Mouse (Mus musculus) intestine, embryonic 14.5 days (tissue): Measurements from ENCODE around the gene Rps6ka2. TPM values are rescaled to one million over a fixed set of nuclear protein-coding genes. Genes with fewer than 3 reads are reported as not detected.
A peak's percentile ranks its signal among the peaks of the same experiment; 100 is the strongest.

Experiments used
- ATAC-seq: fragments of 200-750 bp; cut with Nextera tagmentation; replicated peaks from 2 replicates; pipeline ENCODE4 v1.8.0; 2017; ENCODE audit warnings: low read depth, moderate number of reproducible peaks, moderate TSS enrichment, moderate library complexity; ENCODE audit not compliant: low FRiP score, low TSS enrichment
- DNase-seq: peaks from one replicate; pipeline ENCODE4 v3.0.0-alpha.2; 2018; ENCODE audit warnings: low spot score
- H3K27ac ChIP-seq: fragments of 300-500 bp; sonication (generic); 2 replicates; pipeline ENCODE4 v1.5.1; 2014; ENCODE audit warnings: low read depth, mild to moderate bottlenecking, control low read depth
- H3K27me3 ChIP-seq: fragments of 300-500 bp; sonication (generic); replicated peaks from 2 replicates; pipeline ENCODE4 v1.6.1; 2014; ENCODE audit warnings: low read length, control low read depth; ENCODE audit not compliant: control insufficient read depth, insufficient read depth
- H3K36me3 ChIP-seq: fragments of 300-500 bp; sonication (generic); 2 replicates; pipeline ENCODE4 v1.6.1; 2014; ENCODE audit warnings: low read length, control low read depth; ENCODE audit not compliant: control insufficient read depth, insufficient read depth
- H3K4me1 ChIP-seq: fragments of 300-500 bp; sonication (generic); replicated peaks from 2 replicates; pipeline ENCODE4 v1.6.1; 2014; ENCODE audit warnings: low read length, control low read depth, mixed read lengths; ENCODE audit not compliant: control insufficient read depth, insufficient read depth
- H3K4me2 ChIP-seq: fragments of 300-500 bp; sonication (generic); 2 replicates; pipeline ENCODE4 v1.6.1; 2014; ENCODE audit warnings: low read length
- H3K4me3 ChIP-seq: fragments of 300-500 bp; sonication (generic); 2 replicates; pipeline ENCODE4 v1.5.1; 2014; ENCODE audit warnings: low read depth, low read length, control low read depth, mixed read lengths
- H3K9ac ChIP-seq: fragments of 300-500 bp; sonication (generic); 2 replicates; pipeline ENCODE4 v1.6.1; 2014; ENCODE audit warnings: mild to moderate bottlenecking, low read length
- H3K9me3 ChIP-seq: fragments of 300-500 bp; sonication (generic); 2 replicates; pipeline ENCODE4 v1.6.1; 2016; ENCODE audit warnings: low read length, control low read depth; ENCODE audit not compliant: control insufficient read depth
- WGBS: fragments of 180-500 bp; shearing (Covaris S2); extraction: QIAGEN DNeasy Blood & Tissue Kit; methylation state at CpG from one replicate; pipeline ENCODE4 v1.1.7; 2014; 5-methylcytosine and 5-hydroxymethylcytosine counted together
- polyA plus RNA-seq: library from polyadenylated mRNA; unstranded; fragments of >200 nt; fragmentation: Nextera tagmentation; extraction: Ambion mirVana; gene quantifications from 2 replicates; pipeline ENCODE4 v1.2.1, GENCODE M21; 2014

Gene Rps6ka2
- polyA plus RNA-seq, 1 experiment from 2014 or later = 15.1 TPM

- no peak for ATAC-seq
- Histone ChIP-seq H3K4me2 (no peak overlapping the region), H3K9me3 (no peaks in the 10 kb centered on the region), H3K27ac (no peak overlapping the region), H3K4me3 (no peak overlapping the region), H3K27me3 (no peaks in the 10 kb centered on the region), H3K36me3 (0 out of 2 replicates have a peak, but pooled peaks cover 8% of the 10 kb centered on the region), H3K4me1 (no peaks in the 10 kb centered on the region), H3K9ac (no peak overlapping the region)
- 81% methylated on average over 6 of the region's 6 CpGs for WGBS
- no peak for DNase-seq
Observed at GRCm38 (mm10) chr17:7246893-7247556, 77.1 kb downstream of the Rps6ka2 start.

GRCm38 (mm10) chr17:7250373-7250772 is 80.5 kb downstream of the Rps6ka2 start:
- no peaks in the 10 kb centered on the region for H3K27me3 ChIP-seq
- no peaks in the 10 kb centered on the region for H3K9me3 ChIP-seq
- H3K4me3 ChIP-seq = no peak overlapping the region
- H3K9ac ChIP-seq = no peak overlapping the region
- 0 out of 2 replicates have a peak, but pooled peaks cover 8% of the 10 kb centered on the region for H3K36me3 ChIP-seq
- H3K4me1 ChIP-seq = no peaks in the 10 kb centered on the region
- 70% methylated on average over 4 of the region's 4 CpGs for WGBS
- no peak overlapping the region for H3K27ac ChIP-seq
- DNase-seq (no peak), ATAC-seq (no peak)
- no peak overlapping the region for H3K4me2 ChIP-seq

- H3K4me1 ChIP-seq = peaks cover 24% of the 10 kb centered on the region
- H3K9ac ChIP-seq = no peak overlapping the region
- H3K27me3 ChIP-seq = no peaks in the 10 kb centered on the region
- no peaks in the 10 kb centered on the region for H3K36me3 ChIP-seq
- 70% methylated on average over 1 of the region's 1 CpGs for WGBS
- no peak overlapping the region for H3K27ac ChIP-seq
- H3K9me3 ChIP-seq = no peaks in the 10 kb centered on the region
- no peak overlapping the region for H3K4me3 ChIP-seq
- no peak overlapping the region for H3K4me2 ChIP-seq
- ATAC-seq = no peak
- DNase-seq = no peak
Observed at GRCm38 (mm10) chr17:7257208-7257607, 87.3 kb downstream of the Rps6ka2 start.

- no peak overlapping the region for H3K9ac ChIP-seq
- H3K36me3 ChIP-seq = no peaks in the 10 kb centered on the region
- 49% methylated on average over 15 of the region's 15 CpGs for WGBS
- ATAC-seq (no peak), DNase-seq (no peak)
- H3K4me3 ChIP-seq = no peak overlapping the region
- H3K27ac ChIP-seq = no peak overlapping the region
- no peaks in the 10 kb centered on the region for H3K9me3 ChIP-seq
- peaks cover 28% of the 10 kb centered on the region for H3K4me1 ChIP-seq
- no peaks in the 10 kb centered on the region for H3K27me3 ChIP-seq
- H3K4me2 ChIP-seq = no peak overlapping the region
Observed at GRCm38 (mm10) chr17:7258748-7259359, 88.9 kb downstream of the Rps6ka2 start.

GRCm38 (mm10) chr17:7260360-7260759 is 90.4 kb downstream of the Rps6ka2 start:
- H3K4me1 ChIP-seq = peaks cover 30% of the 10 kb centered on the region
- no peak overlapping the region for H3K4me3 ChIP-seq
- H3K36me3 ChIP-seq = no peaks in the 10 kb centered on the region
- H3K4me2 ChIP-seq = no peak overlapping the region
- WGBS = 21% methylated on average over 10 of the region's 10 CpGs
- H3K27ac ChIP-seq = no peak overlapping the region
- H3K27me3 ChIP-seq = no peaks in the 10 kb centered on the region
- ATAC-seq = peak; percentile 53
- DNase-seq = no peak
- H3K9ac ChIP-seq = no peak overlapping the region
- H3K9me3 ChIP-seq = no peaks in the 10 kb centered on the region

- Histone ChIP-seq H3K9me3 (no peaks in the 10 kb centered on the region), H3K27me3 (no peaks in the 10 kb centered on the region), H3K36me3 (no peaks in the 10 kb centered on the region), H3K27ac (0 out of 2 replicates have a peak overlapping the region, but pooled peaks have one; percentile 0), H3K4me3 (no peak overlapping the region), H3K4me2 (no peak overlapping the region), H3K4me1 (peaks cover 41% of the 10 kb centered on the region), H3K9ac (no peak overlapping the region)
- 23% methylated on average over 10 of the region's 10 CpGs for WGBS
- no peak for ATAC-seq
- DNase-seq = no peak
Observed at GRCm38 (mm10) chr17:7262056-7262455, 92.1 kb downstream of the Rps6ka2 start.

- no peaks in the 10 kb centered on the region for H3K9me3 ChIP-seq
- H3K9ac ChIP-seq = no peak overlapping the region
- no peak overlapping the region for H3K4me2 ChIP-seq
- 54% methylated on average over 4 of the region's 4 CpGs for WGBS
- ATAC-seq (no peak), DNase-seq (no peak)
- no peak overlapping the region for H3K4me3 ChIP-seq
- no peaks in the 10 kb centered on the region for H3K27me3 ChIP-seq
- H3K27ac ChIP-seq = no peak overlapping the region
- H3K36me3 ChIP-seq = no peaks in the 10 kb centered on the region
- peaks cover 41% of the 10 kb centered on the region for H3K4me1 ChIP-seq
Observed at GRCm38 (mm10) chr17:7262620-7263019, 92.7 kb downstream of the Rps6ka2 start.

- Histone ChIP-seq H3K4me3 (no peak overlapping the region), H3K4me1 (peaks cover 46% of the 10 kb centered on the region), H3K9me3 (no peaks in the 10 kb centered on the region), H3K9ac (no peak overlapping the region), H3K4me2 (no peak overlapping the region), H3K36me3 (no peaks in the 10 kb centered on the region), H3K27me3 (no peaks in the 10 kb centered on the region), H3K27ac (no peak overlapping the region)
- DNase-seq (no peak), ATAC-seq (no peak)
- WGBS = 93% methylated on average over 5 of the region's 5 CpGs
Observed at GRCm38 (mm10) chr17:7264610-7265009, 94.7 kb downstream of the Rps6ka2 start.

GRCm38 (mm10) chr17:7265291-7265690 is 95.4 kb downstream of the Rps6ka2 start:
- DNase-seq (no peak), ATAC-seq (no peak)
- Histone ChIP-seq H3K27ac (peak overlapping the region; percentile 3; the same call in 1 of the 2 replicates), H3K4me2 (no peak overlapping the region), H3K9ac (no peak overlapping the region), H3K27me3 (no peaks in the 10 kb centered on the region), H3K4me1 (peaks cover 47% of the 10 kb centered on the region), H3K4me3 (no peak overlapping the region), H3K36me3 (no peaks in the 10 kb centered on the region), H3K9me3 (no peaks in the 10 kb centered on the region)
- WGBS = 61% methylated on average over 4 of the region's 4 CpGs
